Mouse (Mus musculus) kidney, adult 2 months (tissue): ENCODE results near the gene Snrpd2.
A peak's percentile ranks its signal among the peaks of the same experiment; 100 is the strongest.

Source experiments
- CTCF ChIP-seq: fragments of 200-500 bp; conservative IDR thresholded peaks from 2 replicates; pipeline ENCODE4 v1.5.1; 2011; ENCODE audit warnings: low read depth, mild to moderate bottlenecking, control low read depth, low read length, moderate library complexity, mixed read lengths; ENCODE audit not compliant: insufficient read depth, insufficient read length
- POLR2A ChIP-seq: fragments of 200-500 bp; IDR thresholded peaks from one replicate; pipeline ENCODE4 v1.6.1; 2011; ENCODE audit warnings: low read depth, low read length, control low read depth

DNA sequence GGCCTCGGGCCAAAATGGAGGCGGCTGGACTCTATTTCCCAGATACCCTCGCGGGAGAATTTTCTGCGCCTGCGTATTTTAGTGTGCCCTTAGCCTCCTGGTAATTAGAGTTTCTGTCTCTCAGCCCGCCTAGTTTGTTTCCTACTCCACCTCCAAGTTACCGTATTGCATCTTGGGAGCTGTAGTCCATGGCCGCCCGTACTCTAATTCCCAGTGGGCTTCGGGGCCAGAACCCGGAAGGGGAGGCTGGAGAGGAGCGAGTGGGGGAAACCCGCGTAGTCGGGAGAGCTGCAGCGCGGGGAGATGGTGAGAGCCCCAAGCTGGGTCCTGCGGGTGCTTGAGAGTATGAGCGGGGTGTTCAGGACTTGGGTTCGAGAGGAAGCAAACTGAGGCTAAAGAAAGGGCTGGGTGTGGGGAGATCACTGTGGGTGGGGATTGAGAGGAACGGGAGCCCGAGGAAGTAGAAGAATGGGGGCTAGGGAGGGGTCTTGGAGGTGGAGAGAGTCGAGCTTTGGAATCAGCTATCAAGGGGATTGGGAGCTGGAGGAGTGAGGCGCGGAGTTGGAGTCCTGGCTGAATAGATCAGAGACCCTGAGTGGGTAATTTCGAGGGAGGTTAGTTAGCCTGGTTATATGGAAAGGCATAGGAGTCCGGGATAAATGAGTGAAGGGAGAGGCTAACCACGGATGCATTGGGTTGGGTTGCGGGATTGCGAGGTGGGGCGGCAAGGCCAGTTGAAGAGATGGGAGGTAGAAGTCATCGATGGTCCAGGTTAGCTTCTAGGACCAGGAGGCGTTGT lies 29.7 kb upstream of the Snrpd2 start, which contains the start of gene Fbxo46:
- TF ChIP-seq CTCF = no peak
- TF ChIP-seq POLR2A = peak; percentile 76
